18 mouse cellular contexts compared by ENCODE assay signal in the genomic region with DNA sequence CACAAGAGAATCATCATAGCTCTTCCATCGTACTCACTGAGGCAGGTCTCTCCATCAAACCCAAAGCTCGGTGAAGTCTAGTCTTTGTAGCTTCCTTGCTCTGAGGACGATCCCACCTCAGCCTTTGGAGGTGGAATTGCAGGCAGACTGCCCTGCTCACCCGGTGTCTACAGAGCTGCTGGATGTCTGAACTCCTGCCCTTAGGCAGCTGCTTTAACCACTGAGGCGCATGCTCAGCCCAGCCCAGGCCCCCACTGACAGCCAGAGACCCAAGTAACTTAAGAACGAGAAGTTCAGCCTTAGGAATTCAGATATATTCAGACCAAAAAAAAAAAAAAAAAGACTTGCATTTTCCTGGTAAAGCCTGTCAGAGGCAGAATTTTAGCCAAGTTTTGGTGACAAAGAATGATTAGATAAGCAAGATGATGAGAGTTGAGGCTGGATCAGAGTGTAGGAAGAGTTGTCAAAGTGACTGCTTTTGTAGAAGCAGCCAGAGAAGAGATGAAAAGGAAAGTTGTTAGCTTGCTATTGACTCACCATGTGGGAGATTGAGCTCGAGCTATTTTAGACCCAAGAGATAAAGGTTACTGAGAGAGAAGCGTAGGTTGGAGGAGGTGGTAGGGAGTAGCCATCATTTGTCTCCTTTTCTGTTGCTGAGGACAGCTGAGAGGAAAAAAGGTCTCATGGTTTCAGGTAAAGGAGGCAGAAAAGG. TPM values are rescaled to one million over a fixed set of nuclear protein-coding genes. Genes with fewer than 3 reads are reported as not detected.
DNase-seq lines count a peak whose midpoint lies in the region; ATAC-seq and TF ChIP-seq lines count a peak whose summit lies in the region.
"Had no signal": no experiment of that assay in that cellular context is flagged by ENCODE, and none has a peak within 500 bp of the region (broad histone marks: within the 10 kb centered on the region; RNA-seq: fewer than 3 reads in every experiment).

No protein-coding gene starts in this region.

- H3K4me2 ChIP-seq in heart, embryonic 14.5 days (ENCODE audit: low read length) = peak overlapping the region; percentile 59
- no peak overlapping the region for H3K4me2 ChIP-seq in midbrain, embryonic 16.5 days (ENCODE audit: low read length)
- H3K4me2 ChIP-seq: embryonic facial prominence, embryonic 13.5 days; forebrain, embryonic 12.5 days; hindbrain, embryonic 13.5 days; liver, embryonic 11.5 days had no signal

- H3K9me3 ChIP-seq in heart, embryonic 14.5 days (ENCODE audit: control insufficient read depth, low read length) = no peaks in the 10 kb centered on the region
- H3K9me3 ChIP-seq in midbrain, embryonic 16.5 days (replicated peaks; ENCODE audit: control insufficient read depth, low read length, poor library complexity, severe bottlenecking) = no peaks in the 10 kb centered on the region
- H3K9me3 ChIP-seq: embryonic facial prominence, embryonic 13.5 days; forebrain, embryonic 12.5 days had no signal

- peaks cover 4% of the 10 kb centered on the region for H3K4me1 ChIP-seq in heart, adult 2 months (ENCODE audit: control insufficient read depth, insufficient read depth, low read length)
- peaks cover 5 to 20% of the 10 kb centered on the region in 2 experiments for H3K4me1 ChIP-seq in heart, embryonic 14.5 days (ENCODE audit: control insufficient read depth in 2 of 2, insufficient read depth in 2 of 2, low read length in 2 of 2)
- peaks cover 19% of the 10 kb centered on the region for H3K4me1 ChIP-seq in olfactory bulb, adult 2 months (ENCODE audit: control insufficient read depth, insufficient read depth, low read length)
- no peaks in the 10 kb centered on the region for H3K4me1 ChIP-seq in midbrain, embryonic 16.5 days (ENCODE audit: control insufficient read depth, insufficient read depth, low read length)
- H3K4me1 ChIP-seq: embryonic facial prominence, embryonic 13.5 days; forebrain, embryonic 12.5 days; midbrain, embryonic 10.5 days had no signal

- peaks cover 2% of the 10 kb centered on the region; the same call in 1 of the 2 replicates for H3K79me2 ChIP-seq in heart, adult 2 months (replicated peaks; ENCODE audit: control insufficient read depth, insufficient read depth, low read length)

- intact Hi-C loops in heart, adult 2 months (cut with DNase I) = no loop called here
- intact Hi-C loops in heart, postnatal 36 days (cut with DNase I) = no loop called here
- intact Hi-C loops in left cerebral cortex, postnatal 10 days (cut with DNase I) = no loop called here

- H3K9ac ChIP-seq in heart, adult 2 months (ENCODE audit: low read depth, low read length) = peak overlapping the region; percentile 4; the same call in 1 of the 2 replicates
- H3K9ac ChIP-seq in heart, embryonic 14.5 days (ENCODE audit: low read length) = peak overlapping the region; percentile 51; the same call in 1 of the 2 replicates
- H3K9ac ChIP-seq in midbrain, embryonic 16.5 days (ENCODE audit: low read depth, low read length) = no peak overlapping the region
- H3K9ac ChIP-seq: embryonic facial prominence, embryonic 13.5 days; forebrain, embryonic 12.5 days; hindbrain, embryonic 13.5 days had no signal

- no peaks in the 10 kb centered on the region for H3K27me3 ChIP-seq in heart, adult 2 months (ENCODE audit: control insufficient read depth, insufficient read depth, low read length)
- H3K27me3 ChIP-seq in heart, embryonic 14.5 days (ENCODE audit: control insufficient read depth, insufficient read depth, low read length) = no peaks in the 10 kb centered on the region
- H3K27me3 ChIP-seq in midbrain, embryonic 16.5 days (ENCODE audit: control insufficient read depth, insufficient read depth, low read depth, low read length) = no peaks in the 10 kb centered on the region
- H3K27me3 ChIP-seq: embryonic facial prominence, embryonic 13.5 days; forebrain, embryonic 12.5 days; hindbrain, embryonic 13.5 days had no signal

- no peak overlapping the region for H3K4me3 ChIP-seq in heart, adult 2 months
- H3K4me3 ChIP-seq in heart, embryonic 14.5 days (ENCODE audit: control insufficient read depth in 1 of 2, insufficient read depth in 1 of 2, low read depth in 1 of 2, low read length in 2 of 2) = peak overlapping the region in 1 of 2 experiments; percentile 6; a peak in 1 of 4 replicates
- no peak overlapping the region for H3K4me3 ChIP-seq in olfactory bulb, adult 2 months (ENCODE audit: insufficient read depth, low read depth, low read length)
- no peak overlapping the region for H3K4me3 ChIP-seq in midbrain, embryonic 16.5 days (ENCODE audit: low read depth, low read length)
- H3K4me3 ChIP-seq: embryonic facial prominence, embryonic 13.5 days; forebrain, embryonic 12.5 days; hindbrain, embryonic 13.5 days; midbrain, embryonic 10.5 days had no signal

- no peak for TF ChIP-seq EP300 in heart, adult 2 months (IDR thresholded peaks at IDR 0.05; ENCODE audit: insufficient read depth, low read depth, low read length)

- TF ChIP-seq CTCF in heart, adult 2 months (IDR thresholded peaks at IDR 0.05) = no peak
- no peak for TF ChIP-seq CTCF in olfactory bulb, adult 2 months (IDR thresholded peaks at IDR 0.05; ENCODE audit: insufficient read depth, low read depth, low read length)

- TF ChIP-seq POLR2A in heart, adult 2 months (IDR thresholded peaks at IDR 0.05; ENCODE audit: insufficient read depth, low read depth, low read length) = no peak
- TF ChIP-seq POLR2A in olfactory bulb, adult 2 months (IDR thresholded peaks at IDR 0.05; ENCODE audit: insufficient read depth, low read depth, low read length) = no peak

- peaks cover 8% of the 10 kb centered on the region for H3K36me3 ChIP-seq in heart, adult 2 months (ENCODE audit: control insufficient read depth, insufficient read depth, low read length)
- peaks cover 52% of the 10 kb centered on the region for H3K36me3 ChIP-seq in heart, embryonic 14.5 days (ENCODE audit: control insufficient read depth, insufficient read depth, low read length)
- peaks cover 34% of the 10 kb centered on the region for H3K36me3 ChIP-seq in midbrain, embryonic 16.5 days (ENCODE audit: control insufficient read depth, insufficient read depth, low read length)

- peak; percentile 62 for ATAC-seq in heart, embryonic 14.5 days (ENCODE audit: insufficient number of reproducible peaks, insufficient read depth, low FRiP score, low read depth)
- ATAC-seq in midbrain, embryonic 16.5 days = no peak

- 49% methylated on average over 8 of the region's 8 CpGs for WGBS in heart, adult 2 months
- 18% methylated on average over 8 of the region's 8 CpGs for WGBS in heart, embryonic 14.5 days
- WGBS in olfactory bulb, adult 2 months = 47% methylated on average over 8 of the region's 8 CpGs
- 96% methylated on average over 8 of the region's 8 CpGs for WGBS in midbrain, embryonic 16.5 days

- H3K27ac ChIP-seq in heart, adult 2 months = peak overlapping the region; percentile 59
- peak overlapping the region; percentile 63 to 85 for H3K27ac ChIP-seq in heart, embryonic 14.5 days (replicated peaks in 1 of 2; ENCODE audit: control insufficient read depth in 1 of 2, insufficient read depth in 1 of 2, low read depth in 2 of 2, low read length in 2 of 2)
- peak overlapping the region; percentile 80 for H3K27ac ChIP-seq in olfactory bulb, adult 2 months (ENCODE audit: insufficient read depth, low read depth, low read length)
- no peak overlapping the region for H3K27ac ChIP-seq in midbrain, embryonic 16.5 days (ENCODE audit: low read length)
- H3K27ac ChIP-seq: embryonic facial prominence, embryonic 13.5 days; forebrain, embryonic 12.5 days; hindbrain, embryonic 13.5 days; kidney, postnatal 0 days; midbrain, embryonic 10.5 days had no signal

- DNase-seq in heart, adult 2 months = peak; percentile 32 to 37
- no peak for DNase-seq in heart, postnatal 36 days
- peak; percentile 64 for DNase-seq in left cerebral cortex, adult 11 months (ENCODE audit: low spot score)
- no peak for DNase-seq in left cerebral cortex, postnatal 10 days (ENCODE audit: extremely low spot score in 1 of 2, low spot score in 2 of 2)
- DNase-seq in layer of hippocampus, postnatal 10 days (ENCODE audit: low spot score in 2 of 2) = no peak
- DNase-seq: adrenal gland, postnatal 36 days; cerebellum, postnatal 36 days; right cerebral cortex, postnatal 14 days had no signal

RNA-seq across cellular contexts. Expression of gene Brk1, which starts 7.8 kb away (rescaled TPM):
- total RNA-seq in heart, adult 2 months (2021) = 10 to 100 TPM; 60.4 to 70.2 TPM
- 128 and 199 TPM in 2 replicates for polyA plus RNA-seq in heart, adult 2 months (2012; rRNA removed)
- 10 to 100 TPM; 72.7 to 78.5 TPM for total RNA-seq in heart, postnatal 36 days (2021)
- 100 to 1,000 TPM; 210 to 211 TPM for total RNA-seq in left cerebral cortex, postnatal 10 days (2021)
- polyA plus RNA-seq in heart, embryonic 14.5 days (2014; fragmentation: Nextera tagmentation; extraction: Ambion mirVana) = 184 and 197 TPM in 2 replicates
- polyA plus RNA-seq in olfactory bulb, adult 2 months (2012; ENCODE audit: insufficient read depth, insufficient read length, low replicate concordance, missing spikeins) = not detected in 2 replicates
- polyA plus RNA-seq in midbrain, embryonic 16.5 days (2015; fragmentation: Nextera tagmentation; extraction: Ambion mirVana) = 227 and 250 TPM in 2 replicates
- total RNA-seq in layer of hippocampus, postnatal 10 days (2021) = 100 to 1,000 TPM; 221 TPM

RNA-seq across cellular contexts. Expression of gene Vhl, which starts 11.3 kb away (rescaled TPM):
- 1 to 10 TPM; 8.3 to 8.6 TPM for total RNA-seq in heart, adult 2 months (2021)
- 11.2 and 12.0 TPM in 2 replicates for polyA plus RNA-seq in heart, adult 2 months (2012; rRNA removed)
- total RNA-seq in heart, postnatal 36 days (2021) = 10 to 100 TPM; 10.5 to 13.8 TPM
- 10 to 100 TPM; 45.1 to 49.9 TPM for total RNA-seq in left cerebral cortex, postnatal 10 days (2021)
- 34.5 and 36.6 TPM in 2 replicates for polyA plus RNA-seq in heart, embryonic 14.5 days (2014; fragmentation: Nextera tagmentation; extraction: Ambion mirVana)
- not detected in 2 replicates for polyA plus RNA-seq in olfactory bulb, adult 2 months (2012; ENCODE audit: insufficient read depth, insufficient read length, low replicate concordance, missing spikeins)
- polyA plus RNA-seq in midbrain, embryonic 16.5 days (2015; fragmentation: Nextera tagmentation; extraction: Ambion mirVana) = 70.1 and 77.8 TPM in 2 replicates
- 10 to 100 TPM; 65.8 to 70.5 TPM for total RNA-seq in layer of hippocampus, postnatal 10 days (2021)

RNA-seq across cellular contexts. Expression of gene Fancd2os, which starts 11.9 kb away (rescaled TPM):
- not detected for total RNA-seq in heart, adult 2 months (2021)
- not detected in 2 replicates for polyA plus RNA-seq in heart, adult 2 months (2012; rRNA removed)
- total RNA-seq in heart, postnatal 36 days (2021) = not detected
- total RNA-seq in left cerebral cortex, postnatal 10 days (2021) = not detected
- polyA plus RNA-seq in heart, embryonic 14.5 days (2014; fragmentation: Nextera tagmentation; extraction: Ambion mirVana) = 0.31 TPM in 1 of 2 replicates, not detected in the other
- not detected in 2 replicates for polyA plus RNA-seq in olfactory bulb, adult 2 months (2012; ENCODE audit: insufficient read depth, insufficient read length, low replicate concordance, missing spikeins)
- not detected in 2 replicates for polyA plus RNA-seq in midbrain, embryonic 16.5 days (2015; fragmentation: Nextera tagmentation; extraction: Ambion mirVana)
- under 1 TPM in 1 of 2 experiments, not detected in 1; 0.49 TPM for total RNA-seq in layer of hippocampus, postnatal 10 days (2021)
- total RNA-seq: gastrocnemius, adult 8-10 months had no signal
- polyA plus RNA-seq: embryonic facial prominence, embryonic 13.5 days had no signal

RNA-seq across cellular contexts. Expression of gene Irak2, which starts 25.9 kb away (rescaled TPM):
- total RNA-seq in heart, adult 2 months (2021) = 10 to 100 TPM; 10.4 to 13.6 TPM
- 12.5 and 12.9 TPM in 2 replicates for polyA plus RNA-seq in heart, adult 2 months (2012; rRNA removed)
- 10 to 100 TPM in 1 of 2 experiments, 1 to 10 TPM in 1; 7.5 to 10.2 TPM for total RNA-seq in heart, postnatal 36 days (2021)
- total RNA-seq in left cerebral cortex, postnatal 10 days (2021) = 10 to 100 TPM; 13.0 to 14.2 TPM
- 3.9 and 4.7 TPM in 2 replicates for polyA plus RNA-seq in heart, embryonic 14.5 days (2014; fragmentation: Nextera tagmentation; extraction: Ambion mirVana)
- not detected in 2 replicates for polyA plus RNA-seq in olfactory bulb, adult 2 months (2012; ENCODE audit: insufficient read depth, insufficient read length, low replicate concordance, missing spikeins)
- 1.3 and 2.1 TPM in 2 replicates for polyA plus RNA-seq in midbrain, embryonic 16.5 days (2015; fragmentation: Nextera tagmentation; extraction: Ambion mirVana)
- total RNA-seq in layer of hippocampus, postnatal 10 days (2021) = 10 to 100 TPM; 15.0 TPM

Comparison
In these comparisons a context has a peak if more than half of its experiments do, and no peak if none do; other contexts are left out.
1. DNase-seq: peak in heart, adult 2 months (2 of 2) and left cerebral cortex, adult 11 months (single experiment); none in heart, postnatal 36 days (0 of 2), left cerebral cortex, postnatal 10 days (0 of 2) and layer of hippocampus, postnatal 10 days (0 of 2).